Mouse (Mus musculus) forebrain, embryonic 14.5 days (tissue): ENCODE results near the gene March5. TPM values are rescaled to one million over a fixed set of nuclear protein-coding genes. Genes with fewer than 3 reads are reported as not detected.
"Not testable (repeated sequence)": the region's sequence is repeated elsewhere in the genome, so short reads cannot be mapped to it uniquely, and the experiment has no call there.

Experiments
- ATAC-seq: fragments of 200-750 bp; cut with Nextera tagmentation; 2 replicates; pipeline ENCODE4 v1.8.0; 2017; ENCODE audit warnings: mild to moderate bottlenecking, moderate library complexity
- DNase-seq: peaks from one replicate; pipeline ENCODE4 v3.0.0-alpha.2; 2015; ENCODE audit warnings: low spot score
- H3K27ac ChIP-seq: fragments of 300-500 bp; sonication (generic); 2 replicates; pipeline ENCODE4 v1.5.1; 2014; ENCODE audit warnings: low read depth, mild to moderate bottlenecking, control low read depth, low read length, moderate library complexity
- H3K27me3 ChIP-seq: fragments of 300-500 bp; sonication (generic); replicated peaks from 2 replicates; pipeline ENCODE4 v1.6.1; 2014; ENCODE audit warnings: low read length, control low read depth, mixed read lengths; ENCODE audit not compliant: control insufficient read depth, insufficient read depth
- H3K36me3 ChIP-seq: fragments of 300-500 bp; sonication (generic); 2 replicates; pipeline ENCODE4 v1.6.1; 2014; ENCODE audit warnings: low read length, control low read depth; ENCODE audit not compliant: control insufficient read depth, insufficient read depth
- H3K4me1 ChIP-seq: fragments of 300-500 bp; sonication (generic); 2 replicates; pipeline ENCODE4 v1.6.1; 2014; ENCODE audit warnings: antibody characterized with exemption, low read length, control low read depth; ENCODE audit not compliant: control insufficient read depth, insufficient read depth
- H3K4me2 ChIP-seq: fragments of 300-500 bp; sonication (generic); 2 replicates; pipeline ENCODE4 v1.6.1; 2014; ENCODE audit warnings: mild to moderate bottlenecking, control low read depth, low read length
- H3K4me3 ChIP-seq: fragments of 300-500 bp; sonication (generic); 2 replicates; pipeline ENCODE4 v1.5.1; 2014; ENCODE audit warnings: low read depth, low read length, control low read depth
- H3K9ac ChIP-seq: fragments of 300-500 bp; sonication (generic); 2 replicates; pipeline ENCODE4 v1.6.1; 2014; ENCODE audit warnings: mild to moderate bottlenecking, low read length, control low read depth, moderate library complexity
- H3K9me3 ChIP-seq: fragments of 300-500 bp; sonication (generic); replicated peaks from 2 replicates; pipeline ENCODE4 v1.6.1; 2016; ENCODE audit warnings: low read length, control low read depth, mixed read lengths; ENCODE audit not compliant: control insufficient read depth
- WGBS: fragments of 180-500 bp; shearing (Covaris S2); extraction: QIAGEN DNeasy Blood & Tissue Kit; methylation state at CpG from one replicate; pipeline ENCODE4 v1.1.7; 2014; 5-methylcytosine and 5-hydroxymethylcytosine counted together
- polyA plus RNA-seq: library from polyadenylated mRNA; unstranded; fragments of >200 nt; fragmentation: Nextera tagmentation; extraction: Ambion mirVana; gene quantifications from 2 replicates; pipeline ENCODE4 v1.2.1, GENCODE M21; 2014

The March5 gene
- polyA plus RNA-seq, 1 experiment from 2014 or later: 143 TPM

DNA sequence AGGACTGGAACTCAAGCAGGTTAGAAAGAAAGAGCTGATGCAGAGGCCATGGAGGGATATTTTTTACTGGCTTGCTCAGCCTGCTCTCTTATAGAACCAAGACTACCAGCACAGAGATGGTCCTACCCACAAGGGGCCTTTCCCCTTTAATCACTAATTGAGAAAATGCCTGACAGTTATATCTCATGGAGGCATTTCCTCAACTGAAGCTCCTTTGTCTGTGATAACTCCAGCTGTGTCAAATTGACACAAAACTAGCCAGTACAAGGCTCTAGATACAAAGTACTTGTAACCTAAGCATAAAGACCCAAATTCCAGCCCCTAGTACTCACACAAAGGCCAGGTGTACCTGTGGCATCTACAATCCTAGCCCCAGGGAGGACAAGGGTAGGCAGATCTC lies 2.2 kb upstream of the March5 start:
- not testable (repeated sequence) for H3K36me3 ChIP-seq, H3K9ac ChIP-seq, H3K9me3 ChIP-seq, DNase-seq, H3K27ac ChIP-seq, H3K27me3 ChIP-seq, ATAC-seq, H3K4me3 ChIP-seq, H3K4me2 ChIP-seq
- peaks cover 14% of the 10 kb centered on the region for H3K4me1 ChIP-seq

DNA sequence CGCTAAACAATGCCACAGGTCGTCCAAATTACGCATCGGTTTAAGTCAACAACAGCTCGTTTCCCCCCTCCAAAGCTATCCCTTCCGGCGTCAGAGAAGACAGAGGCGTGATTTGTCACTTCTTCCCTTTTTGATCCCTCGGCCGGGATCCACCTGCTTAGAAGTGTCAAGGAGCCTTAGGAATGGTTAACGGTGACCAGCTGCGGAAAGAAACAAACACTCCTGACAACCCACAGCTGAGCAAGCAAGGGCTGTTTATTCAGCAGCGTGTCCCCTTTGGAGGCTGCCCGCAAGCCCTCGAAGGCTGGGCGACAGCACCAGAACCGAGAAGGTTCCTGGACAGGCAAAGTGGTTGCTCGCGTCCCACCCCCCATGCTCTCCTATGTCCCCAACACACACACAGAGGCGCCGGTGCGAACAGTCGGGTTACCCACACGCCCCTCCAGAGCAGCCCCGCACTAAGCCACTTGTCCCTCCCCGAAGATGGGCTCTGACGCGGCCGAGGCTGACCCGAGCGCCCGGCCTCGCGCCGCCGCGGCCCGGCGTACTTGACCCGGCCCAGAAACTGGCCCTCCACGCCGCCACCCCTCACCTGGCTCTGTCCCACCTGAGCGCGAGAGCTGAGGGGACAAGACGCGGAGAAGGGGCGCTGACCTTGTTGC lies 571 bp upstream of the March5 start:
- H3K4me1 ChIP-seq: peaks cover 14% of the 10 kb centered on the region
- ATAC-seq (peak; percentile 78), DNase-seq (peak; percentile 45)
- H3K4me3 ChIP-seq: peak overlapping the region; percentile 99
- peak overlapping the region; percentile 99 for H3K9ac ChIP-seq
- no peaks in the 10 kb centered on the region for H3K27me3 ChIP-seq
- peak overlapping the region; percentile 27; the same call in 1 of the 2 replicates for H3K27ac ChIP-seq
- WGBS: under 1% methylated on average over 45 of the region's 47 CpGs
- peak overlapping the region; percentile 83 for H3K4me2 ChIP-seq
- no peaks in the 10 kb centered on the region for H3K9me3 ChIP-seq
- peaks cover 16% of the 10 kb centered on the region for H3K36me3 ChIP-seq

DNA sequence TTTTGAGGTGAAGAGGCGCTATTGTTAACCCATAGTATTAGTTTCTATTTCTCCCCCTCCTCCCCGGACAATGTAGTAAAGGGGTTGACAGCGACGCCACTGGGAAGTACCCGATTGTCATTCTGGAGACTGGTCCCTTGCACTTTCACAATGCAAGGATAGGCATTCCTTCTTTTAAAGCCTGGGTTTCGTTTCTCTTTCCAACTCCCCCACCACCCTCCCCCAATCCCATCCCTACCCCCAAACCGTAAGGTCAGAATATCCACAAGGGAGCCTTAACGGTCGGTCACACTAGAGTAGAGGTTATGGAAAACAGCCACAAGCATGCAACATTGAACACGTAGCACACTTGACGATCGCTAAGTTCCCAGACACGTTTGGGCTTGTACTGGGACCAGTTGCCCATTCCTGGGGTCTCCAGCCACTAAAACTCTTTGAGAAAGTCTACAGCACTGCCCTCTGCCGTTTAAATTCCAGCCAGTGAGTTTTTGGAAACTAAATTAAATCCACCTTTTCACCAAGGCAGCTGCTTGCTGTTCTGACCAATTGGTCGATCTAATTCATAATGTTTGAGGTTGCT lies 923 bp downstream of the March5 start, which contains the start of gene Cpeb3:
Gene Cpeb3, minus strand, starts transcription at position 426 of the 580 bp plus-strand sequence.
- Histone ChIP-seq H3K4me1 (peaks cover 14% of the 10 kb centered on the region), H3K9me3 (no peaks in the 10 kb centered on the region), H3K27ac (peak within 1 kb of the TSS; percentile 81), H3K27me3 (no peaks in the 10 kb centered on the region), H3K4me3 (peak within 1 kb of the TSS; percentile 99), H3K4me2 (peak within 1 kb of the TSS; percentile 83), H3K36me3 (peaks cover 29% of the 10 kb centered on the region), H3K9ac (peak within 1 kb of the TSS; percentile 99)
- ATAC-seq (no peak), DNase-seq (peak; percentile 70)
- WGBS: under 1% methylated on average over 15 of the region's 15 CpGs

DNA sequence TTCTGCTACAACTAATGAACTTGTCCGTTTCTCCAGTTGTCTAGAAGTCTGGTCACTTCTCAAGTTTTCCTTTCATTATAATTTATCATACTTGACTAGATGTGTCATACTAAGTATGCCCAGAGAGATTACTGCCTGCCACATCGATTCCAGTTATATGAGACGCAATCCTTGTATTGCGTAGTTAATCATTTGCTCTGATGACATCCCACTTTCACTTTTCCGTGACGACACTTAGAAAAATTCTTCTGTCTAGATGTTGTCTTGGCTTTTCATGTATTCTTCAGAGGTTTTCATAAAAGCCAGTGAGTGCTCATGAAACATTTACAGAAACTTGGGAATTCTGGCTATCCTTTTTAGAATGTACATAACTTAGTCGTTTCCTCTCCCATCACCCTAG lies 1.6 kb downstream of the March5 start:
- WGBS: 87% methylated on average over 7 of the region's 7 CpGs
- peak overlapping the region; percentile 99 for H3K4me3 ChIP-seq
- H3K36me3 ChIP-seq: peaks cover 34% of the 10 kb centered on the region
- H3K4me1 ChIP-seq: peaks cover 14% of the 10 kb centered on the region
- H3K27ac ChIP-seq: no peak overlapping the region
- H3K9me3 ChIP-seq: no peaks in the 10 kb centered on the region
- ATAC-seq (no peak), DNase-seq (no peak)
- H3K9ac ChIP-seq: peak overlapping the region; percentile 99; the same call in 1 of the 2 replicates
- H3K4me2 ChIP-seq: peak overlapping the region; percentile 83
- H3K27me3 ChIP-seq: no peaks in the 10 kb centered on the region

DNA sequence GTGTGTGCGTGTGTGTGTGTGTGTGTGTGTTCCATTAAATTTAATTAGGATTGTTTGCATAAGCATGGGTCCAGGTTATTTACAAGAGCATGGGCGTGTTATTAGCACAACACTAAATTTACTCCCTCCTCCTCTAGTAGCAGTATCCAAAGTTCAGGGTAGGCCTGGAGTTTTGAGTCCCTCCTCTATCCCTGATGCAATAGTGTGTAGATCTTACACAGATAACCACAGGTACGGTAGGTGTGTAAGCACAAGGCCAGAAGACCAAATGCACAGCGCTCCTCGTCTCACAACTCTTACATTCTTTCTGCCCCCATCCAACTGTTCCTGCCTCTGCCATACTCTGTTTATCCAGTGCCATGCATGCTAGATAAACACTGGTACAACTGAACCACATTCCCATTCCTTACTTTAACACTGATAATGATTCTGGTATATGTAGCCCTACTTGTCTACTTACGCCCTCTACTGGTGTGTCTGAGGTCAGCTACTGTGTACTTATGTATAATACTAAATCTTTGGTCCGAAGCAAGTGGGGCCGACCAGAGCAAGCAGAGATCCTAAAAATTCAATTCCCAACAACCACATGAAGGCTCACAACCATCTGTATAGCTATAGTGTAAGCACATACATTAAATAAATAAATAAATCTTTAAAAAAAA lies 2.3 kb downstream of the March5 start:
- Histone ChIP-seq H3K4me3 (no peak overlapping the region), H3K27me3 (no peaks in the 10 kb centered on the region), H3K9ac (no peak overlapping the region), H3K36me3 (peaks cover 34% of the 10 kb centered on the region), H3K4me2 (peak overlapping the region; percentile 83; the same call in 1 of the 2 replicates), H3K9me3 (no peaks in the 10 kb centered on the region), H3K27ac (no peak overlapping the region), H3K4me1 (peaks cover 14% of the 10 kb centered on the region)
- no peak for ATAC-seq
- DNase-seq: peak; percentile 11
- 84% methylated on average over 8 of the region's 8 CpGs for WGBS

DNA sequence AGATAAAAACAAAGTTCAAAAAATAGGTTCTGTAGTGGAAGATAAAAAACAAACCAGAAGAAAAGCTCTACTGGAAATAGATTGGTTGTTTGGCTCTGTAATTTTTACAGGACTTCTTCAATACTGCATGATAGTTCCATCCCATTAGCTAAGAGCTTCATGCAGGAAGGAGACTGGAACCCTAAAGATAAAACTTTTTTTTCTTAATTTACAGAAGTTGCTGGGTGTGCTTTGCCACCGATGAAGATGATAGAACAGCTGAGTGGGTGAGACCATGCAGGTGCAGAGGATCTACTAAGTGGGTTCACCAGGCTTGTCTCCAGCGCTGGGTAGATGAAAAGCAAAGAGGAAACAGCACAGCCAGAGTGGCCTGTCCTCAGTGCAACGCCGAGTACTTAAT lies 3.1 kb downstream of the March5 start:
- Histone ChIP-seq H3K27me3 (no peaks in the 10 kb centered on the region), H3K9me3 (no peaks in the 10 kb centered on the region), H3K4me1 (peaks cover 14% of the 10 kb centered on the region), H3K36me3 (peaks cover 34% of the 10 kb centered on the region), H3K4me3 (no peak overlapping the region), H3K27ac (no peak overlapping the region), H3K4me2 (no peak overlapping the region), H3K9ac (no peak overlapping the region)
- DNase-seq: no peak
- ATAC-seq: no peak
- WGBS: 98% methylated on average over 4 of the region's 4 CpGs

DNA sequence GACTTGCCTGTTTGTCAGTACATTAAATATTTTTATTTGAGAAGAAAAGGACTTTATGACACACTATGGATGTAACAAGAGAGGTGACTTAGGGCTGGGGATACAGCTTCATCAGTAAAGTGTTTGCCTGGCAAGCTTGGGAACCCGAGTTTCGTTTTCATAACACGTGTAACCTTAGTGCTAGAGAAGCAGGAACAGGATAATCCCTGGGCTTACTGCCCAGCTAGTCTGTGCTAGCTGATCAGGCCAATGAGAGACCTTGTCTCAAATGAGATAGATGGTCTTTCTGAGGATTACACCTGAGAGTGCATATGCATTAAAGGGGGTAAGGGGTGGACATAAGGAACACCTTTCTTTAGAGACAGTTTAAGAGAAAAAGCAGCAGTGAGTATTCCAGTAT lies 4.1 kb downstream of the March5 start:
- DNase-seq (no peak), ATAC-seq (no peak)
- Histone ChIP-seq H3K27me3 (no peaks in the 10 kb centered on the region), H3K27ac (no peak overlapping the region), H3K4me2 (no peak overlapping the region), H3K4me3 (no peak overlapping the region), H3K9ac (no peak overlapping the region), H3K36me3 (peaks cover 34% of the 10 kb centered on the region), H3K4me1 (peaks cover 14% of the 10 kb centered on the region), H3K9me3 (no peaks in the 10 kb centered on the region)
- 97% methylated on average over 3 of the region's 3 CpGs for WGBS

DNA sequence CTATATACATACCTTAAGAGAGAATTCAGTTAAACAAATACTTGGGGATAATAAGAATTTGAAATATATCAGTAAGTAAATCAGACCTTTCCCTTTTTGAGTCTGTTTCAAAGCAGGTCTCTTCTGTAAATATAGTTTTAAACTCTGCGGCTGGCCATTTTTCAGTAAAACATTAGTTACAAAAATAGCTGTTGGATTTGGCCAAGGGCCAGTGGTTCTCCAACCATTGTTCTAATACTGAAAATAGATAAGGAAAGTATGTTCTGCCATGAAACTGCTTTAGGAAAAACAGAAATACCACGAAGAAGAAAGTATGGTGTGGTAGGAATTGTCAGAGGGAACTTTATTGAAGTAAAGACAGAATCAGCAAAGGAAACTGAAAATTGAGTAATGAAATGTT lies 7.4 kb downstream of the March5 start:
- Histone ChIP-seq H3K9me3 (no peaks in the 10 kb centered on the region), H3K9ac (no peak overlapping the region), H3K36me3 (peaks cover 63% of the 10 kb centered on the region), H3K4me3 (no peak overlapping the region), H3K4me2 (no peak overlapping the region), H3K27me3 (no peaks in the 10 kb centered on the region), H3K4me1 (peaks cover under 1% of the 10 kb centered on the region), H3K27ac (no peak overlapping the region)
- DNase-seq (no peak), ATAC-seq (no peak)
- 90% methylated on average over 2 of the region's 2 CpGs for WGBS
